Mouse (Mus musculus) hindbrain, embryonic 15.5 days (tissue): ENCODE data around the gene Myo1g. TPM values are rescaled to one million over a fixed set of nuclear protein-coding genes. Genes with fewer than 3 reads are reported as not detected.
"Not testable (repeated sequence)": the region's sequence is repeated elsewhere in the genome, so short reads cannot be mapped to it uniquely, and the experiment has no call there.

Experiments
- ATAC-seq: fragments of 200-750 bp; cut with Nextera tagmentation; 2 replicates; pipeline ENCODE4 v1.8.0; 2017; ENCODE audit warnings: low read depth, moderate number of reproducible peaks, moderate TSS enrichment; ENCODE audit not compliant: low FRiP score
- H3K27ac ChIP-seq: fragments of 300-500 bp; sonication (generic); replicated peaks from 2 replicates; pipeline ENCODE4 v1.5.1; 2015; ENCODE audit warnings: mild to moderate bottlenecking, inconsistent platforms
- H3K27me3 ChIP-seq: fragments of 300-500 bp; sonication (generic); 2 replicates; pipeline ENCODE4 v1.6.1; 2015; ENCODE audit warnings: control low read depth, inconsistent platforms
- H3K36me3 ChIP-seq: fragments of 300-500 bp; sonication (generic); 2 replicates; pipeline ENCODE4 v1.6.1; 2015; ENCODE audit warnings: control low read depth, inconsistent platforms
- H3K4me1 ChIP-seq: fragments of 300-500 bp; sonication (generic); replicated peaks from 2 replicates; pipeline ENCODE4 v1.6.1; 2015; ENCODE audit warnings: control low read depth, inconsistent platforms
- H3K4me2 ChIP-seq: fragments of 300-500 bp; sonication (generic); 2 replicates; pipeline ENCODE4 v1.6.1; 2015; ENCODE audit warnings: moderate library complexity, mild to moderate bottlenecking, inconsistent platforms
- H3K4me3 ChIP-seq: fragments of 300-500 bp; sonication (generic); 2 replicates; pipeline ENCODE4 v1.5.1; 2015; ENCODE audit warnings: mild to moderate bottlenecking, inconsistent platforms
- H3K9ac ChIP-seq: fragments of 300-500 bp; sonication (generic); 2 replicates; pipeline ENCODE4 v1.6.1; 2015; ENCODE audit warnings: inconsistent platforms
- H3K9me3 ChIP-seq: fragments of 300-500 bp; sonication (generic); 2 replicates; pipeline ENCODE4 v1.6.1; 2016; ENCODE audit warnings: control low read depth, inconsistent platforms
- WGBS: fragments of 180-500 bp; shearing (Covaris S2); methylation state at CpG from one replicate; pipeline ENCODE4 v1.1.7; 2015; 5-methylcytosine and 5-hydroxymethylcytosine counted together
- polyA plus RNA-seq: library from polyadenylated mRNA; unstranded; fragments of >200 nt; fragmentation: Nextera tagmentation; extraction: Ambion mirVana; gene quantifications from 2 replicates; pipeline ENCODE4 v1.2.1, GENCODE M21; 2015

Gene Myo1g
- polyA plus RNA-seq, 1 experiment from 2014 or later: 0.39 TPM

- H3K4me3 ChIP-seq: peak overlapping the region; percentile 60
- H3K4me2 ChIP-seq: peak overlapping the region; percentile 95
- H3K4me1 ChIP-seq: peaks cover 16% of the 10 kb centered on the region
- peaks cover 23% of the 10 kb centered on the region for H3K36me3 ChIP-seq
- no peaks in the 10 kb centered on the region for H3K9me3 ChIP-seq
- H3K27ac ChIP-seq: peak overlapping the region; percentile 77
- H3K9ac ChIP-seq: peak overlapping the region; percentile 70
- WGBS: 19% methylated on average over 10 of the region's 10 CpGs
- peak; percentile 15; the same call in 1 of the 2 replicates for ATAC-seq
- no peaks in the 10 kb centered on the region for H3K27me3 ChIP-seq
Observed at GRCm38 (mm10) chr11:6527256-6528185, 6.8 kb upstream of the Myo1g start.

GRCm38 (mm10) chr11:6526526-6527255 is 5.9 kb upstream of the Myo1g start:
- not testable (repeated sequence) for H3K9ac ChIP-seq, H3K27me3 ChIP-seq, ATAC-seq, H3K4me3 ChIP-seq, H3K9me3 ChIP-seq, H3K27ac ChIP-seq
- H3K4me2 ChIP-seq: peak overlapping the region; percentile 95
- H3K4me1 ChIP-seq: peaks cover 16% of the 10 kb centered on the region
- 76% methylated on average over 12 of the region's 16 CpGs for WGBS
- peaks cover 23% of the 10 kb centered on the region for H3K36me3 ChIP-seq

GRCm38 (mm10) chr11:6525241-6525640 is 4.5 kb upstream of the Myo1g start:
- no peak for ATAC-seq
- peaks cover 16% of the 10 kb centered on the region for H3K4me1 ChIP-seq
- no peak overlapping the region for H3K4me3 ChIP-seq
- no peak overlapping the region for H3K9ac ChIP-seq
- H3K9me3 ChIP-seq: no peaks in the 10 kb centered on the region
- H3K4me2 ChIP-seq: no peak overlapping the region
- WGBS: 52% methylated on average over 1 of the region's 1 CpGs
- H3K36me3 ChIP-seq: peaks cover 23% of the 10 kb centered on the region
- no peak overlapping the region for H3K27ac ChIP-seq
- no peaks in the 10 kb centered on the region for H3K27me3 ChIP-seq

- Histone ChIP-seq H3K4me3 (no peak overlapping the region), H3K27me3 (no peaks in the 10 kb centered on the region), H3K9me3 (no peaks in the 10 kb centered on the region), H3K27ac (no peak overlapping the region), H3K36me3 (peaks cover 23% of the 10 kb centered on the region), H3K9ac (no peak overlapping the region), H3K4me2 (no peak overlapping the region), H3K4me1 (peaks cover 16% of the 10 kb centered on the region)
- no peak for ATAC-seq
- WGBS: 92% methylated on average over 4 of the region's 4 CpGs
Observed at GRCm38 (mm10) chr11:6524880-6525238, 4.1 kb upstream of the Myo1g start.

- H3K27me3 ChIP-seq: no peaks in the 10 kb centered on the region
- H3K4me3 ChIP-seq: no peak overlapping the region
- no peak overlapping the region for H3K4me2 ChIP-seq
- 89% methylated on average over 8 of the region's 8 CpGs for WGBS
- ATAC-seq: no peak
- H3K4me1 ChIP-seq: peaks cover 16% of the 10 kb centered on the region
- H3K27ac ChIP-seq: no peak overlapping the region
- H3K9ac ChIP-seq: no peak overlapping the region
- H3K36me3 ChIP-seq: peaks cover 23% of the 10 kb centered on the region
- H3K9me3 ChIP-seq: no peaks in the 10 kb centered on the region
Observed at GRCm38 (mm10) chr11:6524165-6524879, 3.6 kb upstream of the Myo1g start.

GRCm38 (mm10) chr11:6523662-6524088 is 2.9 kb upstream of the Myo1g start:
- Histone ChIP-seq H3K9ac (no peak overlapping the region), H3K4me2 (no peak overlapping the region), H3K27ac (no peak overlapping the region), H3K9me3 (no peaks in the 10 kb centered on the region), H3K4me3 (no peak overlapping the region), H3K27me3 (no peaks in the 10 kb centered on the region), H3K36me3 (peaks cover 23% of the 10 kb centered on the region), H3K4me1 (peaks cover 16% of the 10 kb centered on the region)
- 71% methylated on average over 1 of the region's 1 CpGs for WGBS
- no peak for ATAC-seq

GRCm38 (mm10) chr11:6522782-6523525 is 2.2 kb upstream of the Myo1g start:
- Histone ChIP-seq H3K36me3 (peaks cover 23% of the 10 kb centered on the region), H3K9ac (no peak overlapping the region), H3K27ac (no peak overlapping the region), H3K4me1 (peaks cover 15% of the 10 kb centered on the region), H3K4me3 (no peak overlapping the region), H3K4me2 (no peak overlapping the region), H3K27me3 (no peaks in the 10 kb centered on the region), H3K9me3 (no peaks in the 10 kb centered on the region)
- ATAC-seq: no peak
- 76% methylated on average over 9 of the region's 9 CpGs for WGBS

- Histone ChIP-seq H3K36me3 (peaks cover 2% of the 10 kb centered on the region; the same call in 1 of the 2 replicates), H3K4me2 (no peak overlapping the region), H3K4me1 (no peaks in the 10 kb centered on the region), H3K9me3 (no peaks in the 10 kb centered on the region), H3K27me3 (no peaks in the 10 kb centered on the region), H3K27ac (no peak overlapping the region), H3K9ac (no peak overlapping the region), H3K4me3 (no peak overlapping the region)
- 72% methylated on average over 11 of the region's 11 CpGs for WGBS
- ATAC-seq: no peak
Observed at GRCm38 (mm10) chr11:6519491-6520033, 1.2 kb downstream of the Myo1g start.

- WGBS: 40% methylated on average over 7 of the region's 7 CpGs
- H3K4me3 ChIP-seq: no peak overlapping the region
- H3K36me3 ChIP-seq: no peaks in the 10 kb centered on the region
- ATAC-seq: no peak
- no peak overlapping the region for H3K9ac ChIP-seq
- H3K4me2 ChIP-seq: no peak overlapping the region
- no peaks in the 10 kb centered on the region for H3K27me3 ChIP-seq
- H3K4me1 ChIP-seq: no peaks in the 10 kb centered on the region
- no peak overlapping the region for H3K27ac ChIP-seq
- no peaks in the 10 kb centered on the region for H3K9me3 ChIP-seq
Observed at GRCm38 (mm10) chr11:6514837-6515236, 5.9 kb downstream of the Myo1g start.

- no peak overlapping the region for H3K4me2 ChIP-seq
- ATAC-seq: no peak
- H3K9me3 ChIP-seq: no peaks in the 10 kb centered on the region
- no peaks in the 10 kb centered on the region for H3K36me3 ChIP-seq
- 52% methylated on average over 1 of the region's 1 CpGs for WGBS
- H3K4me1 ChIP-seq: no peaks in the 10 kb centered on the region
- no peak overlapping the region for H3K9ac ChIP-seq
- no peak overlapping the region for H3K27ac ChIP-seq
- H3K27me3 ChIP-seq: no peaks in the 10 kb centered on the region
- no peak overlapping the region for H3K4me3 ChIP-seq
Observed at GRCm38 (mm10) chr11:6508269-6508876, 12.4 kb downstream of the Myo1g start.

- Histone ChIP-seq H3K36me3 (no peaks in the 10 kb centered on the region), H3K4me1 (no peaks in the 10 kb centered on the region), H3K27ac (no peak overlapping the region), H3K4me3 (no peak overlapping the region), H3K9me3 (no peaks in the 10 kb centered on the region), H3K4me2 (no peak overlapping the region), H3K27me3 (no peaks in the 10 kb centered on the region), H3K9ac (no peak overlapping the region)
- 87% methylated on average over 9 of the region's 9 CpGs for WGBS
- ATAC-seq: no peak
Observed at GRCm38 (mm10) chr11:6506516-6506915, 14.2 kb downstream of the Myo1g start.
